Mouse (Mus musculus) hindbrain, embryonic 10.5 days (tissue): Measurements from ENCODE around the gene Pcbp4. TPM values are rescaled to one million over a fixed set of nuclear protein-coding genes. Genes with fewer than 3 reads are reported as not detected.
"Not testable (repeated sequence)": the region's sequence is repeated elsewhere in the genome, so short reads cannot be mapped to it uniquely, and the experiment has no call there.

Experiments
- DNase-seq: peaks from one replicate; pipeline ENCODE4 v3.0.0-alpha.2; 2017; ENCODE audit warnings: low spot score
- H3K27ac ChIP-seq: fragments of 300-500 bp; sonication (generic); 2 replicates; pipeline ENCODE4 v1.5.1; 2016; ENCODE audit warnings: mild to moderate bottlenecking, moderate library complexity
- H3K27me3 ChIP-seq: fragments of 300-500 bp; sonication (generic); 2 replicates; pipeline ENCODE4 v1.6.1; 2016; ENCODE audit warnings: mild to moderate bottlenecking; ENCODE audit not compliant: poor library complexity, insufficient read depth, severe bottlenecking
- H3K36me3 ChIP-seq: fragments of 300-500 bp; sonication (generic); 2 replicates; pipeline ENCODE4 v1.6.1; 2016; ENCODE audit warnings: mild to moderate bottlenecking, moderate library complexity
- H3K4me1 ChIP-seq: fragments of 300-500 bp; sonication (generic); replicated peaks from 2 replicates; pipeline ENCODE4 v1.6.1; 2016; ENCODE audit warnings: mild to moderate bottlenecking
- H3K4me3 ChIP-seq: fragments of 300-500 bp; sonication (generic); 2 replicates; pipeline ENCODE4 v1.5.1; 2016; ENCODE audit warnings: mild to moderate bottlenecking, moderate library complexity
- H3K9me3 ChIP-seq: fragments of 300-500 bp; sonication (generic); 2 replicates; pipeline ENCODE4 v1.6.1; 2016; ENCODE audit warnings: mild to moderate bottlenecking, moderate library complexity
- WGBS: fragments of 180-500 bp; shearing (Covaris S2); methylation state at CpG from one replicate; pipeline ENCODE4 v1.1.7; 2016; 5-methylcytosine and 5-hydroxymethylcytosine counted together
- polyA plus RNA-seq: library from polyadenylated mRNA; unstranded; fragments of >200 nt; fragmentation: Nextera tagmentation; extraction: Ambion mirVana; gene quantifications from 2 replicates; pipeline ENCODE4 v1.2.1, GENCODE M21; 2016

Gene Pcbp4
- polyA plus RNA-seq, 1 experiment from 2014 or later, result 430 TPM

DNA sequence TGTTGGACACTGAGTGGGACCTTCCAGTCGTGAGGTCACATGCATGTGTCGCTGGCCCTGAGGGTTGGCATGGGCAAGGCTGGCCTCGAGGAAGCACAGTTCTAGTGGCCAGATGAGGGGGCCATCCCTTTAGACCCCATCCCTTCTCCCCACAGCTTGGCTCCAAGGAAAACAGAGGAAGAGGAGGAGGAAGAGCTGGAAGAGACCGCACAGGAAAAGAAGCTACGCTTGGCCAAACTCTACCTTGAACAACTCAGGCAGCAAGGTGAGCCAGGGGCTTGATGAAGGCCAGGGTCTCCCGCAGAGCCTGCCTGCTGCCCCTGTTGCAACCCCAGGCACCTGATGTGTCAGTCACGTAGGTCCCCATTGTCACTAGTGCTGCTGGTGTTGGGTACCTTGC, 27.4 kb downstream of the Pcbp4 start:
- Histone ChIP-seq H3K36me3 (peaks cover 63% of the 10 kb centered on the region), H3K9me3 (no peaks in the 10 kb centered on the region), H3K27ac (no peak overlapping the region), H3K4me1 (peaks cover 37% of the 10 kb centered on the region), H3K4me3 (no peak overlapping the region), H3K27me3 (no peaks in the 10 kb centered on the region)
- 95% methylated on average over 7 of the region's 7 CpGs for WGBS
- no peak for DNase-seq

DNA sequence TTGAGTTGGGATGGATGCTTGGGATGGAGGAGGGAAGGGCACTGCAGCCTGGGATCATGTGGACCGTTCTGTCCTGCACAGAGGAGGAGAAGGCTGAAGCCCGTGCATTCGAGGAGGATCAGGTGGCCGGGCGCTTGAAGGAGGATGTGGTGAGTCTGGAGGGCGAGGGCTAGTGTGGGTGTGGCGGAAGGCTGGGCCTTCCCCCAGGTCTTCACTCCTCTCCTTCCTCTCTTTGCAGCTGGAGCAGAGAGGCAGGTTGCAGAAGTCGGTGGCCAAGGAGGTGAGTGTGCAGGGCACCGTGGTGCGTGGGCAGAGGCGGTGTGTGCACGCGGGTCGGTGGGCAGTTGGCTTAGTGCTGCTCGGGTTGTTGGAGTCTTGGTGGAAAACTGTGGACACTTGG, 28.0 kb downstream of the Pcbp4 start:
- peaks cover 68% of the 10 kb centered on the region for H3K36me3 ChIP-seq
- no peak overlapping the region for H3K27ac ChIP-seq
- no peaks in the 10 kb centered on the region for H3K9me3 ChIP-seq
- no peaks in the 10 kb centered on the region for H3K27me3 ChIP-seq
- no peak for DNase-seq
- no peak overlapping the region for H3K4me3 ChIP-seq
- H3K4me1 ChIP-seq, result peaks cover 31% of the 10 kb centered on the region
- 94% methylated on average over 15 of the region's 15 CpGs for WGBS

DNA sequence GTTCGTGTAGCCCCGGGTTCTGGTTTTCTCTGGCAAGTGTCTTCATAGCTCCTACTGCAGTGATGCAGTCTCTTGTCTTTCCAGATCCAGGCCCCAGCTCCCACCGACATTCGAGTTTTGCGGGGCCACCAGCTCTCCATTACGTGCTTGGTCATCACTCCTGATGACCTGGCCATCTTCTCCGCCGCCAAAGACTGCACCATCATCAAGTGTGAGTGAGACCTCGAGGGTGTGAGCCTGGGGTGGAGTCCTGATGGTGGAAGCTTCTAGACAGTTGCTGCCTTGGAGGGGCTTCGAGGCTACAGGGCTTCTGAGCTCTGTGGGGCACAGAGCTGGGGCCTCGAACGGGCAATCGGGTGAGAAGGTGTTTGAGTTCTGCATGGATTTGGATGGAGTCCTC, 28.6 kb downstream of the Pcbp4 start:
- Histone ChIP-seq H3K27ac (no peak overlapping the region), H3K4me3 (no peak overlapping the region), H3K4me1 (peaks cover 25% of the 10 kb centered on the region), H3K9me3 (no peaks in the 10 kb centered on the region), H3K27me3 (no peaks in the 10 kb centered on the region), H3K36me3 (peaks cover 73% of the 10 kb centered on the region)
- DNase-seq, result no peak
- 93% methylated on average over 13 of the region's 13 CpGs for WGBS

DNA sequence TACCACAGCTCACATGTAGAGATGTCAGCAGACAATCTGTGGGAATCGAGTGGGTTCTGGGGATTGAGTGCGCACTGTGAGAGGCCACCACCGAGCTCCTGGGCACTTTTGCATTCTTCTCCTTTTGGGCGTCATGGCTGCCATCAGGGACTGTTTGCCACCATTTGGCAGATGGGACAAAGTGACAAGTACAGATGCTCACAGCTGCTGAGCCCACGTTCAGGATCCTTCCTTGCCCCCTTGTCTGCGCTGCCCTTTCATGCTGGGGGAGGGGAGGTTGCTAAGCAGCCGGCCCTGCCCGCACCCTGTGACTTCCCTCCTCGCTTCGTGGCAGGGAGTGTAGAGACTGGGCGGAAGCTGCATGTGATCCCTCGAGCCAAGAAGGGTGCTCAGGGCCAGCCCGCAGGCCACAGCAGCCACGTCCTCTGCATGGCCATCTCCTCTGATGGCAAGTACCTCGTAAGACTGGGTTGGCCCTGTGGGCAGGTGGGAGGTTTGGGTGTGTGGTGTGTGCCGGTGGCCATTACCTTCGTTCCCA, 29.6 kb downstream of the Pcbp4 start:
- H3K27ac ChIP-seq, result no peak overlapping the region
- peaks cover 73% of the 10 kb centered on the region for H3K36me3 ChIP-seq
- H3K9me3 ChIP-seq, result no peaks in the 10 kb centered on the region
- 89% methylated on average over 17 of the region's 17 CpGs for WGBS
- H3K4me1 ChIP-seq, result peaks cover 16% of the 10 kb centered on the region
- no peaks in the 10 kb centered on the region for H3K27me3 ChIP-seq
- no peak overlapping the region for H3K4me3 ChIP-seq
- DNase-seq, result no peak

DNA sequence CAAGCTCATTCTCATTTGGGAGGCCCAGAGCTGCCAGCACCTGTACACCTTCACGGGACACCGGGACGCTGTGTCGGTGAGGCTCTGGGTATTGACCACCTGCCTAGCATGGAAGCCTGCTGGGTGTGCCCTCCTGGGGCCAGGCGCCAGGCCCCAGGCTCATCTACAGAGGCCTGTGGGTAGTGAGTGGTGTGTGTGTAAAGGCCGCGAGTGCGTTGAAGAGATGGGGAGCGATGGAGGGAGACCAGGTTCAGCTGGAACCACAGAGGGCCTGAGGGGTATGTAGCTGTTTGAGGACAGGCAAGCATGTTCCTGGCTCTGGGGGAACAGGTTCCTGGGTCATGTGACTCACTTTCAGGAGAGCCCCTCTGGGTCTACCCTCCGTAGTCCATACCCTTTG, 30.0 kb downstream of the Pcbp4 start:
- Histone ChIP-seq H3K27me3 (no peaks in the 10 kb centered on the region), H3K36me3 (peaks cover 73% of the 10 kb centered on the region), H3K9me3 (no peaks in the 10 kb centered on the region), H3K4me1 (peaks cover 11% of the 10 kb centered on the region), H3K27ac (no peak overlapping the region), H3K4me3 (no peak overlapping the region)
- WGBS, result 95% methylated on average over 10 of the region's 10 CpGs
- no peak for DNase-seq

DNA sequence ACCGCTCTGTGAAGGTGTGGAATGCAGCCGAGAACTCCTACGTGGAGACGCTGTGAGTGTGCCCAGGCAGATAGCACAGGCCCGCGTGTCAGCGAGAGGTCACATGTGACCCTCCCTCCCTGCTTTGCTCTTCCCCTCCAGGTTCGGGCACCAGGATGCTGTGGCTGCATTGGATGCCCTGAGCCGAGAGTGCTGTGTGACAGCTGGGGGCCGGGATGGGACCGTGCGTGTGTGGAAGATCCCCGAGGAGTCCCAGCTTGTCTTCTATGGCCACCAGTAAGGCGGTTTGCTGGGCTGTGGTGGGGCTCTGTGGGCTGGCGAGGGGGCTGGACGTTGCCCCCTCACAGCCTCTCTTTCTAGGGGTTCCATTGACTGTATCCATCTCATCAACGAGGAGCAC, 30.5 kb downstream of the Pcbp4 start:
- Histone ChIP-seq H3K4me3 (no peak overlapping the region), H3K36me3 (peaks cover 73% of the 10 kb centered on the region), H3K4me1 (peaks cover 7% of the 10 kb centered on the region; the same call in 1 of the 2 replicates), H3K27me3 (no peaks in the 10 kb centered on the region), H3K9me3 (no peaks in the 10 kb centered on the region), H3K27ac (no peak overlapping the region)
- no peak for DNase-seq
- 92% methylated on average over 17 of the region's 17 CpGs for WGBS

DNA sequence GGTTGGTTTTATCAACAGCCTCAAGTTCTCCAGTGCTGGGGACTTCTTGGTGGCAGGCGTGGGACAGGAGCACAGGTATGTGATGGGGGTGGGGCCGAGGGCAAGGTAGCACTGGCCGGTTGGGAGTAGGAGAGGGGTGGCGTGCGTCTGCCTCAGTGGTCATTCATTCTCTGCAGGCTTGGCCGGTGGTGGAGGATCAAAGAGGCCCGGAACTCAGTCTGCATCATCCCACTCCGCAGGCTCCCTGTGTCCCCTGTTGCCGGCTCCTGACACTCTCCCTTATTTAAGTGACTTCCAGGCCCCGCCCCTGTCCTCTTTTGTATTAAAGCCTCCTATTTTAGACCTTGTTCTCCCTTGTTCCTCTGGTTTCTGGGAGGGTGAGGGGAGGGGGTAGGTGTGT, 32.0 kb downstream of the Pcbp4 start:
- H3K27me3 ChIP-seq, result no peaks in the 10 kb centered on the region
- no peaks in the 10 kb centered on the region for H3K9me3 ChIP-seq
- H3K4me1 ChIP-seq, result no peaks in the 10 kb centered on the region; the same call in 1 of the 2 replicates
- no peak overlapping the region for H3K27ac ChIP-seq
- peaks cover 63% of the 10 kb centered on the region for H3K36me3 ChIP-seq
- DNase-seq, result no peak
- no peak overlapping the region for H3K4me3 ChIP-seq
- WGBS, result 83% methylated on average over 10 of the region's 10 CpGs

DNA sequence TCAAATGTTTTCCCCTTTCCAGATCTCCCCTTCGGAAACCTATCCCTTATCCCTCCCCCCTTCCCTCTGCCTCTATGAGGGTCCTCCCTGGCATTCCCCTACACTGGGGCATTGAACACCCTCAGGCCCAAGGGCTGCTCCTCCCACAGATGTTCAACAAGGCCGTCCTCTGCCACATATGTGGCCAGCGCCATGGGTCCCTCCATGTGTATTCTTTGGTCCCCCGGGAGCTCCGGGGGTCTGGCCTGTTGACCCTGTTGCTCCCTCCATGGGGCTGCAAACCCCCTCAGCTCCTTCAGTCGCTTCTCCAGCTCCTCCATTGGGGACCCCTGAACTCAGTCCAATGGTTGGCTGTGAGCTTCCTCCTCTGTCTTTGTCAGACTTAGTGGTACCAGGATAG, 34.5 kb downstream of the Pcbp4 start:
- peaks cover 40% of the 10 kb centered on the region for H3K36me3 ChIP-seq
- not testable (repeated sequence) for H3K4me1 ChIP-seq, H3K27ac ChIP-seq, H3K4me3 ChIP-seq, H3K9me3 ChIP-seq, H3K27me3 ChIP-seq, DNase-seq
- 81% methylated on average over 6 of the region's 6 CpGs for WGBS

DNA sequence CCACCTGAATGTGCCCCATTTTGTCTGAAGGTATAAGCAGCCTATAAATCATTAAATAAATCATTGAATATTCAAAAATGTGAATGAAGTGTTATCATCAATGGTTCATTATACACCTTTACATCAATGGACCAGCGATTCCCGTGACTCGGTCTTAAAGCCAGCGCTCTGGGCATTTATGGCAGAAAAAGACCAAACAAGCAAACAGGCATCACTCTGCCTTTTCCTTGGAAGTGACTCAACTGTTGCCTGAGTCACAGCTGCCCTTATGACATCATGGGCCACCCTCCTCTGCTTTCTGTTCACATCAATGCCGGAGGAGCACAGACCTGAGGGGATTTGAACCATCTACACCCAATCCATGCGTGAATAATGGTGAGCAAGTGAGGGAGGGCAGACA, 46.6 kb downstream of the Pcbp4 start, which contains the start of gene Iqcf1:
Iqcf1 (plus strand) TSS at position 301 of the 400 bp plus-strand sequence.
- 90% methylated on average over 6 of the region's 6 CpGs for WGBS
- no peak for DNase-seq

DNA sequence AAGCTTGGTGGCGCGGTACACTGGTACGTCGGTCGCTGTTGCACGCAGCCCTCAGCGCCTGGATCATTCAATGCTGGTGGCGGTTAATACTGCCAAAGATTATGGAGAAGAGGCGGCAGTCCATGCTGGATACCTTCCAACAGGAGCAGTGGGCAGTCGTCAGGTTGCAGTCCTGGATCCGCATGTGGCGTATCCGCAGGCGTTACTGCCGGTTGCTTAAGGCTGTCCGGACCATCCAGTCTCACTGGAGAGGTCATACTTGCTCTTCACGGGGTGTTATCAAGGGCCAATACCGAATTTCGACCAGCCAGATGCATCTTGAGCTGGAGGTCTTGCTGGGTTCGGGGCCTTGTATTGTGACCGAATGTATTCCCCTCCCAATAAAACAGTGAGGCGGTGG, 48.8 kb downstream of the Pcbp4 start:
- no peaks in the 10 kb centered on the region for H3K27me3 ChIP-seq
- H3K36me3 ChIP-seq, result no peaks in the 10 kb centered on the region
- H3K4me3 ChIP-seq, result no peak overlapping the region
- H3K9me3 ChIP-seq, result no peaks in the 10 kb centered on the region
- DNase-seq, result no peak
- H3K27ac ChIP-seq, result no peak overlapping the region
- 90% methylated on average over 22 of the region's 22 CpGs for WGBS
- H3K4me1 ChIP-seq, result no peaks in the 10 kb centered on the region

More for the DNA sequence above, 46.6 kb downstream of the Pcbp4 start, which contains the start of gene Iqcf1:
- Histone ChIP-seq H3K4me3 (no peak within 1 kb of the TSS), H3K27ac (no peak within 1 kb of the TSS), H3K9me3 (no peaks in the 10 kb centered on the region), H3K27me3 (no peaks in the 10 kb centered on the region), H3K36me3 (no peaks in the 10 kb centered on the region), H3K4me1 (no peaks in the 10 kb centered on the region)

DNA sequence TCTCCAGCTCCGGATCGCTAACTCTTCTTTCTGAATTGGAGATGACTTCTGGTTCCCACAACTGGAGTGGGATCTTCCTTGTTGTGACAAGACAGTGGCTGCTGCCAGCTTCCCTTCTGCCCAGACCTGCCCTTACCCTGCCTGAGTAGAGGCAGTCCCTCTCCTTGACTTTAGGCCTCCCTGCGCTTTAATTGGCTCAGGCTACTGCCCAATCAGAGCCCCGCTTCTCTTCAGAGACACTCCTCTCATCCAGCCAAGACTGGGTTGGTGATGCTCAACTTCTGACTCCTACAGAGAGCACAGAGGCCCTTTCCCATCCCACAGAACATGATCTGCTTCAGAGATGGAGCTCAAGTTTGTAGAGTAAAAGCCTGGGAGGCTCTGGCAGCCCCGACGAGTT, 51.2 kb downstream of the Pcbp4 start:
- DNase-seq, result no peak
- Histone ChIP-seq H3K4me3 (no peak overlapping the region), H3K27ac (no peak overlapping the region), H3K9me3 (no peaks in the 10 kb centered on the region), H3K27me3 (no peaks in the 10 kb centered on the region), H3K36me3 (no peaks in the 10 kb centered on the region), H3K4me1 (no peaks in the 10 kb centered on the region)
- 67% methylated on average over 6 of the region's 6 CpGs for WGBS

DNA sequence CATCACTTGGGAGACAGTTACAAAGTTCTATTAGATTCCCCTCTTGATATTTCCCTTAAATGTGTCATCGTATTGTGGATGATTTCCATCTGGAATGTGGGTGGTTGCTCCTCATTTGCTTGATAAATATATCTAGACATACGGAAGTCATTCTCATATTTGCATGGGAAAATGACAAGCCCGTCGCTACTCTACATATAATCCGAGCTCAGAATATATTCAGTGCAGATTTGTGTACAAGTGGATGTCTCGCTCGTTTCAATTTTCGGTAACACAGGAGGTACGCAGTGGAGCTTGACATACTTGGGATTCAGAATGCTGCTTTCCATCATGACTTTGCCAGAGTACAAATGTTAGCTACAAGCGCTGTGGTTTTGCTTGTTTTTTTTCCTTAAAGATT, 56.3 kb downstream of the Pcbp4 start:
- no peaks in the 10 kb centered on the region for H3K4me1 ChIP-seq
- no peaks in the 10 kb centered on the region for H3K36me3 ChIP-seq
- no peak for DNase-seq
- no peaks in the 10 kb centered on the region for H3K27me3 ChIP-seq
- no peaks in the 10 kb centered on the region for H3K9me3 ChIP-seq
- 93% methylated on average over 10 of the region's 10 CpGs for WGBS
- no peak overlapping the region for H3K27ac ChIP-seq
- no peak overlapping the region for H3K4me3 ChIP-seq

DNA sequence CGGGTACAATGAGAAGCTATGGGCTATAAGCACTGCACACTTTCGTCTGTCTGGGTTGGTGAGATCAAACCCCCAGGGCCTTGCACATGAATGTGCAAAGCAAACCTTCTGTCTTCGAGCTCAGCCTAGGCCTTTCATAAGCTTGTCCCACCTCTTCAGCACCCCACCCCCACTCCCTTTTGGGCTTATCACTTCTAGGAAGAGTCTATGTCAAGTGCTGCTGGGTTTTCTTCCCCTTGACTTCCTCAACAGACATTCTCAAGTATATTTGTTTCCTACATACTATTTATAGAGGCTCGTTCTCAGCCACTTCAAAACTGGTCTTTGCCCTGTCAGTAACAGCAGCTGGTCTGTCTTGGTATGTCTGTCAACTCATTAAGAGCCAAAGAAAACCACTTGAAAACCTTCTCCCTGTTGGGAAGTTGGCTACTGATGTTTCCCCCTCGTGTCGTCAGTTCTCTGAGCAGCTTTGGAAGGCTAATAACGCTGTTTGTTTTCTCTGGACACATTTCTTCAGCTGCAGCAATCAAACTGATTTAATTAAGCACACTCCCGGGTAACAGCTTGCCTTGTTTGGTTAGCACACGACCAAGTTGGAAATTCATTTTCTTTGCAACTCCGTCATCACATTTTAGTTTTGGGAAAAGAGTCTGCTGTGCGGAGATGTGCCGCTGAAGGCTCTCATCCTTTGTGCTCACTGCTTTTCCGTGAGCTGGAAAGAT, 59.8 kb downstream of the Pcbp4 start:
- H3K4me3 ChIP-seq, result no peak overlapping the region
- H3K4me1 ChIP-seq, result no peaks in the 10 kb centered on the region
- H3K27me3 ChIP-seq, result no peaks in the 10 kb centered on the region
- 77% methylated on average over 13 of the region's 13 CpGs for WGBS
- H3K9me3 ChIP-seq, result no peaks in the 10 kb centered on the region
- no peak for DNase-seq
- H3K27ac ChIP-seq, result no peak overlapping the region
- no peaks in the 10 kb centered on the region for H3K36me3 ChIP-seq
